Mouse (Mus musculus) limb, embryonic 14.5 days (tissue): Measurements from ENCODE around the gene Itpr2. TPM values are rescaled to one million over a fixed set of nuclear protein-coding genes. Genes with fewer than 3 reads are reported as not detected.

ENCODE experiments used
- ATAC-seq: fragments of 200-750 bp; cut with Nextera tagmentation; 2 replicates; pipeline ENCODE4 v1.8.0; 2017; ENCODE audit warnings: low read depth, moderate number of reproducible peaks, moderate TSS enrichment; ENCODE audit not compliant: low FRiP score
- DNase-seq: peaks from one replicate; pipeline ENCODE4 v3.0.0-alpha.2; 2015; ENCODE audit warnings: low spot score
- H3K27ac ChIP-seq: fragments of 300-500 bp; sonication (generic); replicated peaks from 2 replicates; pipeline ENCODE4 v1.5.1; 2014; ENCODE audit warnings: low read depth, mild to moderate bottlenecking, low read length, moderate library complexity, mixed read lengths
- H3K27me3 ChIP-seq: fragments of 300-500 bp; sonication (generic); 2 replicates; pipeline ENCODE4 v1.6.1; 2014; ENCODE audit warnings: low read length, mixed read lengths; ENCODE audit not compliant: control insufficient read depth, insufficient read depth
- H3K36me3 ChIP-seq: fragments of 300-500 bp; sonication (generic); 2 replicates; pipeline ENCODE4 v1.6.1; 2014; ENCODE audit warnings: mild to moderate bottlenecking, low read length, moderate library complexity, mixed read lengths; ENCODE audit not compliant: control insufficient read depth, insufficient read depth
- H3K4me1 ChIP-seq: fragments of 300-500 bp; sonication (generic); 2 replicates; pipeline ENCODE4 v1.6.1; 2014; ENCODE audit warnings: antibody characterized with exemption, low read length, mixed read lengths; ENCODE audit not compliant: control insufficient read depth, insufficient read depth
- H3K4me2 ChIP-seq: fragments of 300-500 bp; sonication (generic); replicated peaks from 2 replicates; pipeline ENCODE4 v1.6.1; 2014; ENCODE audit warnings: low read depth, mild to moderate bottlenecking, low read length, moderate library complexity; ENCODE audit not compliant: severe bottlenecking
- H3K4me3 ChIP-seq: fragments of 300-500 bp; sonication (generic); replicated peaks from 2 replicates; pipeline ENCODE4 v1.5.1; 2014; ENCODE audit warnings: low read length
- H3K9ac ChIP-seq: fragments of 300-500 bp; sonication (generic); 2 replicates; pipeline ENCODE4 v1.6.1; 2014; ENCODE audit warnings: mild to moderate bottlenecking, low read depth, low read length, moderate library complexity; ENCODE audit not compliant: severe bottlenecking
- H3K9me3 ChIP-seq: fragments of 300-500 bp; sonication (generic); 2 replicates; pipeline ENCODE4 v1.6.1; 2016; ENCODE audit warnings: low read length; ENCODE audit not compliant: control insufficient read depth
- POLR2A ChIP-seq: fragments of 200-500 bp; IDR thresholded peaks from 2 replicates; pipeline ENCODE4 v1.8.0; 2012; ENCODE audit warnings: inconsistent platforms, mild to moderate bottlenecking, moderate library complexity, borderline replicate concordance; ENCODE audit not compliant: insufficient read depth, insufficient read length; ENCODE audit errors: extremely low read depth
- WGBS: fragments of 180-500 bp; shearing (Covaris S2); extraction: QIAGEN DNeasy Blood & Tissue Kit; methylation state at CpG from one replicate; pipeline ENCODE4 v1.1.7; 2014; 5-methylcytosine and 5-hydroxymethylcytosine counted together
- polyA plus RNA-seq, 2 experiments: library from polyadenylated mRNA; depleted of rRNA in 1 of 2; stranded (reverse) in 1 of 2; unstranded in 1 of 2; fragments of >200 nt; fragmentation: Nextera tagmentation in 1 of 2; extraction: Ambion mirVana in 1 of 2; gene quantifications; 2 replicates each; pipeline versions ENCODE4 v1.2.1 to v1.2.3; 2012 to 2014

The Itpr2 gene
- polyA plus RNA-seq, 2 experiments: 4.7 to 11.3 TPM

- no peak for ATAC-seq
- DNase-seq: no peak
- H3K4me1 ChIP-seq: peaks cover 2% of the 10 kb centered on the region; the same call in 1 of the 2 replicates
- H3K36me3 ChIP-seq: no peaks in the 10 kb centered on the region
- no peak overlapping the region for H3K4me3 ChIP-seq
- H3K9ac ChIP-seq: no peak overlapping the region
- H3K27ac ChIP-seq: no peak overlapping the region
- TF ChIP-seq POLR2A: no peak
- H3K9me3 ChIP-seq: 0 out of 2 replicates have a peak, but pooled peaks cover 5% of the 10 kb centered on the region
- WGBS: 95% methylated on average over 3 of the region's 3 CpGs
- no peaks in the 10 kb centered on the region for H3K27me3 ChIP-seq
- H3K4me2 ChIP-seq: no peak overlapping the region
These were observed 243.8 kb downstream of the Itpr2 start for GRCm38 (mm10) chr6:146258261-146258660.

DNA sequence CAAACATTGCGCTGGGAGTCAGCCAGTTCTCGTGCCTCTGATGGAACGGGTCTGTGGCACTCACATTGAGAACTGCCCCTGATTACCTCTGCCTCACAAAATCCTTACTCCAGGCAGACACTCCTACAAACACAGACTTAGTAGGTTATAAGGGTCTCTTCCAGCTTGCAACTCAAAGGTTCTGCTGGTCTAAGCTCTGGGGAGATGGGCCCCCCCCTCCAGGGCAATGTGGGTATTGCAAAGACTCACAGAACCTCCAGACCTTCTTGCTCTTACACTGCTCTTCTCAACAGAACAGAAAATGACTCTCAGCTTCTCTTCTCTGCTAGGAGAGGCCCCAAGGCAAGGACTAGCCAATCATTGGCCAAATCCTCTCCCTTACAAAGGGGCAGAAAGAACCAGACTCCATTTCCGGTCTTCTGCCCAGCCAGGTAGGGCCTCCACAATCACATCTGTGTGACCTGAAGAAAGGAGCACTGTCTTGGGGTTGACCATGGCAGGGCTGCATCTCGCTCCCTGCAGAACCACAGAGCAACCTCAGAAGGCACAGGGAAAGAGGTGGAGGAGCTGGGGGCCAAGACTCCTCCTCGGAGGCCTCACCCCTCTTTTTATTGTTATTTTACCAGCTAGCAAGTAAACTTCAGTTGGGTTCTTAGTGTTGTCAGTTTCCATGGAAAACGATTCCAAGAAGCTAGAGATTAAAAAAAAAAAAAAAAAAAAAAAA is 244.9 kb downstream of the Itpr2 start:
- no peaks in the 10 kb centered on the region for H3K36me3 ChIP-seq
- H3K4me1 ChIP-seq: peaks cover 2% of the 10 kb centered on the region; the same call in 1 of the 2 replicates
- H3K27me3 ChIP-seq: no peaks in the 10 kb centered on the region
- H3K9ac ChIP-seq: no peak overlapping the region
- no peak overlapping the region for H3K27ac ChIP-seq
- TF ChIP-seq POLR2A: no peak
- DNase-seq (no peak), ATAC-seq (no peak)
- WGBS: 82% methylated on average over 7 of the region's 7 CpGs
- no peak overlapping the region for H3K4me2 ChIP-seq
- H3K4me3 ChIP-seq: no peak overlapping the region
- 0 out of 2 replicates have a peak, but pooled peaks cover 5% of the 10 kb centered on the region for H3K9me3 ChIP-seq

- ATAC-seq: no peak
- Histone ChIP-seq H3K4me1 (peaks cover 2% of the 10 kb centered on the region; the same call in 1 of the 2 replicates), H3K9ac (no peak overlapping the region), H3K27me3 (no peaks in the 10 kb centered on the region), H3K9me3 (0 out of 2 replicates have a peak, but pooled peaks cover 5% of the 10 kb centered on the region), H3K4me3 (no peak overlapping the region), H3K4me2 (no peak overlapping the region), H3K27ac (no peak overlapping the region), H3K36me3 (no peaks in the 10 kb centered on the region)
- WGBS: 57% methylated on average over 2 of the region's 2 CpGs
- no peak for TF ChIP-seq POLR2A
- DNase-seq: no peak
These were observed 245.6 kb downstream of the Itpr2 start for GRCm38 (mm10) chr6:146256401-146256800.

GRCm38 (mm10) chr6:146255656-146256055 is 246.4 kb downstream of the Itpr2 start:
- Histone ChIP-seq H3K27ac (no peak overlapping the region), H3K36me3 (no peaks in the 10 kb centered on the region), H3K4me2 (no peak overlapping the region), H3K4me3 (no peak overlapping the region), H3K9ac (no peak overlapping the region), H3K4me1 (peaks cover 2% of the 10 kb centered on the region; the same call in 1 of the 2 replicates), H3K9me3 (0 out of 2 replicates have a peak, but pooled peaks cover 5% of the 10 kb centered on the region), H3K27me3 (no peaks in the 10 kb centered on the region)
- TF ChIP-seq POLR2A: no peak
- DNase-seq (no peak), ATAC-seq (no peak)
- 95% methylated on average over 6 of the region's 6 CpGs for whole genome bisulfite sequencing

DNA sequence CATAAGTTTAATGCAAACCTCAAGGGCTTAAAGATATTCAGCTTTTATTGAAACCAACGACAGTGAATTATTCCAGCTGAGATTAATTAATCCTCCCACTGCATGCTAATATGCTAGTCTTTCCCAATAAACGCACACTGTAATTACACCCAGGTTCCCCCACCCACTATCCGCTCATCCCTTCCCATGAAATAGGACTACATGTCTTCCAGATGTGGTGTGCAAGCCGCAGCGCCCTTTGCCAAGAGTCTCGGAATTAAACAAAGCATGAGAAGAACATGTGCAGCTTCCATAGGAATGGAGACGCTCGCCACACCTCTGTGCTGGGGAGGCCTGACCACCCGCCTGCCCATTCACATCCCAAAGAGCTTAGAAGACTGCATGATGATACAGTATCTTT is 247.1 kb downstream of the Itpr2 start:
- DNase-seq: peak; percentile 59
- H3K9me3 ChIP-seq: 0 out of 2 replicates have a peak, but pooled peaks cover 5% of the 10 kb centered on the region
- H3K4me3 ChIP-seq: no peak overlapping the region
- ATAC-seq: peak; percentile 72
- no peaks in the 10 kb centered on the region for H3K27me3 ChIP-seq
- no peak overlapping the region for H3K4me2 ChIP-seq
- no peak for TF ChIP-seq POLR2A
- H3K9ac ChIP-seq: no peak overlapping the region
- no peaks in the 10 kb centered on the region for H3K36me3 ChIP-seq
- peaks cover 2% of the 10 kb centered on the region; the same call in 1 of the 2 replicates for H3K4me1 ChIP-seq
- no peak overlapping the region for H3K27ac ChIP-seq
- WGBS: 38% methylated on average over 9 of the region's 9 CpGs
